Comparison of ENCODE assay signal across 11 mouse cellular contexts in genomic region chr8:12871461-12871860, GRCm38 (mm10). TPM values are rescaled to one million over a fixed set of nuclear protein-coding genes. Genes with fewer than 3 reads are reported as not detected.
DNase-seq lines count a peak whose midpoint lies in the region; ATAC-seq and TF ChIP-seq lines count a peak whose summit lies in the region.
"Had no signal": no experiment of that assay in that cellular context is flagged by ENCODE, and none has a peak within 500 bp of the region (broad histone marks: within the 10 kb centered on the region; RNA-seq: fewer than 3 reads in every experiment).

No protein-coding gene starts in this region.

- H3K4me2 ChIP-seq in heart, embryonic 13.5 days, result no peak overlapping the region
- H3K4me2 ChIP-seq in hindbrain, embryonic 11.5 days (replicated peaks; ENCODE audit: low read depth, low read length), result no peak overlapping the region
- no peak overlapping the region for H3K4me2 ChIP-seq in midbrain, postnatal 0 days (ENCODE audit: low read depth, low read length, poor library complexity, severe bottlenecking)

- peak overlapping the region; percentile 37; the same call in 1 of the 2 replicates for H3K9ac ChIP-seq in heart, embryonic 13.5 days
- H3K9ac ChIP-seq in hindbrain, embryonic 11.5 days (ENCODE audit: low read depth, low read length), result no peak overlapping the region
- H3K9ac ChIP-seq in midbrain, postnatal 0 days (replicated peaks; ENCODE audit: low read length, poor library complexity, severe bottlenecking), result no peak overlapping the region

- H3K27me3 ChIP-seq in heart, embryonic 13.5 days (replicated peaks), result peaks cover 45% of the 10 kb centered on the region
- no peaks in the 10 kb centered on the region for H3K27me3 ChIP-seq in hindbrain, embryonic 11.5 days (ENCODE audit: control insufficient read depth, insufficient read depth, low read length)
- no peaks in the 10 kb centered on the region for H3K27me3 ChIP-seq in midbrain, postnatal 0 days (ENCODE audit: insufficient read depth, low read length)

- H3K27ac ChIP-seq in heart, embryonic 13.5 days (replicated peaks), result no peak overlapping the region
- peak overlapping the region; percentile 64 for H3K27ac ChIP-seq in hindbrain, embryonic 11.5 days (ENCODE audit: low read depth, low read length)
- H3K27ac ChIP-seq in midbrain, postnatal 0 days (ENCODE audit: low read depth, low read length), result peak overlapping the region; percentile 32
- H3K27ac ChIP-seq: limb, embryonic 10.5 days had no signal

- intact Hi-C loops in gastrocnemius, postnatal 36 days (cut with DNase I), result no loop called here

- TF ChIP-seq CTCF in midbrain, postnatal 0 days (IDR thresholded peaks at IDR 0.05), result no peak

- H3K4me3 ChIP-seq in heart, embryonic 13.5 days, result no peak overlapping the region
- no peak overlapping the region for H3K4me3 ChIP-seq in hindbrain, embryonic 11.5 days (ENCODE audit: low read depth, low read length)
- H3K4me3 ChIP-seq in midbrain, postnatal 0 days (ENCODE audit: low read depth, low read length), result no peak overlapping the region
- H3K4me3 ChIP-seq: limb, embryonic 10.5 days had no signal

- no peaks in the 10 kb centered on the region for H3K9me3 ChIP-seq in heart, embryonic 13.5 days
- H3K9me3 ChIP-seq in hindbrain, embryonic 11.5 days (ENCODE audit: control insufficient read depth, low read length), result no peaks in the 10 kb centered on the region
- H3K9me3 ChIP-seq in midbrain, postnatal 0 days (ENCODE audit: low read length), result no peaks in the 10 kb centered on the region
- H3K9me3 ChIP-seq: limb, embryonic 10.5 days had no signal

- WGBS in heart, embryonic 13.5 days, result 6% methylated on average over 5 of the region's 5 CpGs
- WGBS in hindbrain, embryonic 11.5 days, result under 1% methylated on average over 5 of the region's 5 CpGs
- WGBS in midbrain, postnatal 0 days, result 0% methylated on average over 5 of the region's 5 CpGs

- H3K36me3 ChIP-seq in heart, embryonic 13.5 days, result no peaks in the 10 kb centered on the region
- H3K36me3 ChIP-seq in hindbrain, embryonic 11.5 days (ENCODE audit: control insufficient read depth, insufficient read depth, low read length), result no peaks in the 10 kb centered on the region
- H3K36me3 ChIP-seq in midbrain, postnatal 0 days (ENCODE audit: insufficient read depth, low read length), result 0 out of 2 replicates have a peak, but pooled peaks cover 5% of the 10 kb centered on the region
- H3K36me3 ChIP-seq: limb, embryonic 10.5 days had no signal

- H3K4me1 ChIP-seq in heart, embryonic 13.5 days, result peaks cover 22% of the 10 kb centered on the region
- peaks cover 4% of the 10 kb centered on the region for H3K4me1 ChIP-seq in hindbrain, embryonic 11.5 days (replicated peaks; ENCODE audit: control insufficient read depth, insufficient read depth, low read length)
- H3K4me1 ChIP-seq in midbrain, postnatal 0 days (ENCODE audit: insufficient read depth, low read length), result peaks cover 9% of the 10 kb centered on the region; the same call in 1 of the 2 replicates

- ATAC-seq in heart, embryonic 13.5 days (ENCODE audit: extremely low read depth, insufficient number of reproducible peaks, low FRiP score, low TSS enrichment), result no peak
- ATAC-seq in hindbrain, embryonic 11.5 days (ENCODE audit: low FRiP score), result peak; percentile 52
- ATAC-seq in midbrain, postnatal 0 days (ENCODE audit: low FRiP score), result peak; percentile 34

- no peak for DNase-seq in heart, adult 9 months (ENCODE audit: low spot score in 2 of 2)
- peak; percentile 69 for DNase-seq in embryo, embryonic 10.5 days (ENCODE audit: low spot score)
- DNase-seq in hindbrain, embryonic 11.5 days (ENCODE audit: low spot score), result peak; percentile 69
- peak; percentile 67 for DNase-seq in midbrain, postnatal 0 days (ENCODE audit: low spot score)
- DNase-seq in frontal cortex, adult 2 months (ENCODE audit: extremely low spot score in 1 of 2, low spot score in 1 of 2), result no peak
- DNase-seq in MN1 (ENCODE audit: low spot score), result no peak
- no peak for DNase-seq in gastrocnemius, postnatal 36 days
- DNase-seq: heart, postnatal 36 days; lung, postnatal 10 days had no signal

RNA-seq across cellular contexts. Expression of gene Mcf2l, which starts 2.1 kb away (rescaled TPM):
- polyA plus RNA-seq in heart, embryonic 13.5 days (2015; fragmentation: Nextera tagmentation; extraction: Ambion mirVana), result 6.9 and 7.1 TPM in 2 replicates
- 51.0 and 54.4 TPM in 2 replicates for polyA plus RNA-seq in hindbrain, embryonic 11.5 days (2014; fragmentation: Nextera tagmentation; extraction: Ambion mirVana)
- 391 and 405 TPM in 2 replicates for total RNA-seq in midbrain, postnatal 0 days (2014; rRNA removed)
- polyA plus RNA-seq in midbrain, postnatal 0 days (2015; fragmentation: Nextera tagmentation; extraction: Ambion mirVana), result 130 and 136 TPM in 2 replicates
- polyA plus RNA-seq in frontal cortex, adult 2 months (2012; rRNA removed), result 166 and 193 TPM in 2 replicates
- 10 to 100 TPM; 26.0 to 29.3 TPM for total RNA-seq in gastrocnemius, postnatal 36 days (2021)

Comparison
In these comparisons a context has a peak if more than half of its experiments do, and no peak if none do; other contexts are left out.
1. DNase-seq: peak in embryo, embryonic 10.5 days (single experiment), hindbrain, embryonic 11.5 days (single experiment) and midbrain, postnatal 0 days (single experiment); none in heart, adult 9 months (0 of 2), frontal cortex, adult 2 months (0 of 2), MN1 (single experiment) and gastrocnemius, postnatal 36 days (0 of 2).